Mouse (Mus musculus): Measurements from ENCODE around the gene Filip1l. TPM values are rescaled to one million over a fixed set of nuclear protein-coding genes. Genes with fewer than 3 reads are reported as not detected.

Gene Filip1l
- polyA plus RNA-seq, 1 experiment from 2014 or later, result 35.3 TPM

DNA sequence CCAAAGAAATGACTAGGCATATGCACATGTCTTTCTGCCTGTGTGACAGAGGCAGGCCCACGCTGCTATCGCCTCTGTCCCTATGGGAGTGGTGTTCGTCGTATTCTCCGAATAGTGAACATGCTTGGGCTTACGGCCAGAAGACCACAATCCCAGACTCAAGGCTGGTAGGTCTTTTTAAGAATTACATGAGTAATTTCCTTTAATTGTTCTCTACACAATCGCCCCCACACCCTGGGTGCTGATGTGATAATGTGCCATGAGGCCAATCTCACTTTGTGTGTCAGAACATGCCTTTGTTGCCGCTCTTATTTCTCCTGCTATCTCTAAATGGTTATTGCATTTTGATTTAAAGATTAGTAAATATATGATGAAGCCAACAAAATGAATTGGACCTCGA, 132.4 kb downstream of the Filip1l start:
- no peak for ATAC-seq (ENCODE audit: low FRiP score, low TSS enrichment)
- no peak overlapping the region for H3K9ac ChIP-seq (ENCODE audit: low read length)
- H3K36me3 ChIP-seq (ENCODE audit: control insufficient read depth, insufficient read depth, low read length), result no peaks in the 10 kb centered on the region
- H3K4me3 ChIP-seq (ENCODE audit: low read depth, low read length), result no peak overlapping the region
- H3K27me3 ChIP-seq (ENCODE audit: control insufficient read depth, insufficient read depth, low read length), result no peaks in the 10 kb centered on the region
- no peak overlapping the region for H3K4me2 ChIP-seq (replicated peaks; ENCODE audit: low read depth)
- 48% methylated on average over 9 of the region's 9 CpGs for WGBS
- H3K4me1 ChIP-seq (replicated peaks; ENCODE audit: control insufficient read depth, insufficient read depth), result no peaks in the 10 kb centered on the region; the same call in none of the 2 replicates
- H3K9me3 ChIP-seq (ENCODE audit: control insufficient read depth, low read length), result no peaks in the 10 kb centered on the region
- TF ChIP-seq EP300 (optimal IDR thresholded peaks at IDR 0.05), result no peak
- TF ChIP-seq CTCF (IDR thresholded peaks at IDR 0.05; ENCODE audit: low read depth), result no peak
- H3K27ac ChIP-seq (replicated peaks), result no peak overlapping the region
- no peak for DNase-seq (ENCODE audit: low spot score)

DNA sequence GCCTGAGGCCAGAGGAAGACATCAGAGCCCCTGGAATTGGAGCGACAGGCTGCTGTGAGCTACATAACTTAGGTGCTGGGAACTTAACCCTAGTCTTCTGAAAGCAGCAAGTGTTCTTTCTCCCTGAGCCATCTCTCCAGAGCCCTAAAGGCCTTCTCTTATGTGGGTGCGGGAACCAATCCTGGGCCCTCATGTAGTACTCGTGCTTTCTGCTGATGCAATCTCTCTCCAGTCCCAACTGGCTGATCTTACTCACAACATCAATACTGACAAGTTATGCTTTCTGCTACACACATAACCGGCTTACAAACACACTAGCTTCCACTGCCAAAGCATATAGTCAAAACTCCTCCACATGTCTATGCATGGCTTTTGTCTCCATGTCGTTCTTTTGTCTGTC, 133.4 kb downstream of the Filip1l start:
- H3K36me3 ChIP-seq (ENCODE audit: control insufficient read depth, insufficient read depth, low read length), result no peaks in the 10 kb centered on the region
- H3K27me3 ChIP-seq (ENCODE audit: control insufficient read depth, insufficient read depth, low read length), result no peaks in the 10 kb centered on the region
- ATAC-seq (ENCODE audit: low FRiP score, low TSS enrichment), result no peak
- H3K4me3 ChIP-seq (ENCODE audit: low read depth, low read length), result no peak overlapping the region
- H3K4me2 ChIP-seq (replicated peaks; ENCODE audit: low read depth), result no peak overlapping the region
- 85% methylated on average over 5 of the region's 5 CpGs for WGBS
- no peaks in the 10 kb centered on the region for H3K9me3 ChIP-seq (ENCODE audit: control insufficient read depth, low read length)
- 0 out of 2 replicates have a peak overlapping the region, but pooled peaks have one; percentile 9 for H3K27ac ChIP-seq (replicated peaks)
- no peak for TF ChIP-seq CTCF (IDR thresholded peaks at IDR 0.05; ENCODE audit: low read depth)
- H3K4me1 ChIP-seq (replicated peaks; ENCODE audit: control insufficient read depth, insufficient read depth), result no peaks in the 10 kb centered on the region; the same call in none of the 2 replicates
- H3K9ac ChIP-seq (ENCODE audit: low read length), result no peak overlapping the region
- no peak for DNase-seq (ENCODE audit: low spot score)

DNA sequence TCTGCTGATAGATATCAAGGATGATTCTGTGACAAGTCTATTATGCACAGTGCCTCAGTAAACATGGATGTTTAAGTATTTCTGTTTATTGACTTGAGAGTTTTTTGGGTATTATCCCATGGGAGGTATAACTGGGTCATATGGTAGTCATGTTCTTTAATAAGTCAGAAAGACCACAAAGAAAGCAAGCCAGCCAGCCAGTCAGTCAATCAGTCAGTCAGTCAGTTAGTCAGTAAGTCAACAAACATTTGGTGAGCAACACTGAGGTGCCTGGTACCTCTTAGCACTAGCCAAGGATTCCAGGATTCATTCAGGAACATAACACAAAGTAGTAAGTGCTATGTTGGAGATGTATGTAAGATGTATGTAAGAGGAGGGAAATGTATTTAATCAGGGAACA, 135.8 kb downstream of the Filip1l start:
- Histone ChIP-seq H3K9me3 (ENCODE audit: control insufficient read depth, low read length) (no peaks in the 10 kb centered on the region), H3K4me1 (replicated peaks; ENCODE audit: control insufficient read depth, insufficient read depth) (no peaks in the 10 kb centered on the region; the same call in none of the 2 replicates), H3K4me3 (ENCODE audit: low read depth, low read length) (no peak overlapping the region), H3K36me3 (ENCODE audit: control insufficient read depth, insufficient read depth, low read length) (no peaks in the 10 kb centered on the region), H3K9ac (ENCODE audit: low read length) (no peak overlapping the region), H3K27ac (replicated peaks) (no peak overlapping the region), H3K27me3 (ENCODE audit: control insufficient read depth, insufficient read depth, low read length) (no peaks in the 10 kb centered on the region), H3K4me2 (replicated peaks; ENCODE audit: low read depth) (no peak overlapping the region)
- ATAC-seq (ENCODE audit: low FRiP score, low TSS enrichment) (no peak), DNase-seq (ENCODE audit: low spot score) (no peak)
- TF ChIP-seq CTCF (IDR thresholded peaks at IDR 0.05; ENCODE audit: low read depth), result no peak
- TF ChIP-seq EP300 (optimal IDR thresholded peaks at IDR 0.05), result no peak

DNA sequence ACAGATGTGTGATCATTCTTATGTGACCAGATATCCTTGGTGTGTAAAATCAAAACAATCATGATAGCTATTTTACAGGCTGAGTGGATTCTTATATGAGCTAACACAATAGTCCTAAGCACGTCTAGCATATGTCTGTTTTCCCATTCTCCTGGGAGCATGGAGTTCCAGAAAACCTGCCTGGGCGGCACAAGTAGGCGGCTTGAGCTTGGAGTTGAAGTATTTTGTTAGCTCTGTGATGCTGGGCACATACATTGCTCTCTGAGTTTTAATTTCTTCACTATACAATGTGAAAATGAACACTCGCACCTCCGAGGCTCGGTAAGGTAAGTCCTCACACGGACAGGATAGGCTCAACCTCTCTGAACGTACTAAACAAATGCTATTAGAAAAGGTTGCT, 137.8 kb downstream of the Filip1l start:
- Histone ChIP-seq H3K4me2 (replicated peaks; ENCODE audit: low read depth) (no peak overlapping the region), H3K36me3 (ENCODE audit: control insufficient read depth, insufficient read depth, low read length) (no peaks in the 10 kb centered on the region), H3K27me3 (ENCODE audit: control insufficient read depth, insufficient read depth, low read length) (no peaks in the 10 kb centered on the region), H3K9ac (ENCODE audit: low read length) (no peak overlapping the region), H3K9me3 (ENCODE audit: control insufficient read depth, low read length) (no peaks in the 10 kb centered on the region), H3K27ac (replicated peaks) (no peak overlapping the region), H3K4me1 (replicated peaks; ENCODE audit: control insufficient read depth, insufficient read depth) (no peaks in the 10 kb centered on the region; the same call in none of the 2 replicates), H3K4me3 (ENCODE audit: low read depth, low read length) (no peak overlapping the region)
- TF ChIP-seq EP300 (optimal IDR thresholded peaks at IDR 0.05) (no peak), CTCF (IDR thresholded peaks at IDR 0.05; ENCODE audit: low read depth) (no peak)
- no peak for DNase-seq (ENCODE audit: low spot score)
- 86% methylated on average over 8 of the region's 8 CpGs for WGBS
- no peak for ATAC-seq (ENCODE audit: low FRiP score, low TSS enrichment)

DNA sequence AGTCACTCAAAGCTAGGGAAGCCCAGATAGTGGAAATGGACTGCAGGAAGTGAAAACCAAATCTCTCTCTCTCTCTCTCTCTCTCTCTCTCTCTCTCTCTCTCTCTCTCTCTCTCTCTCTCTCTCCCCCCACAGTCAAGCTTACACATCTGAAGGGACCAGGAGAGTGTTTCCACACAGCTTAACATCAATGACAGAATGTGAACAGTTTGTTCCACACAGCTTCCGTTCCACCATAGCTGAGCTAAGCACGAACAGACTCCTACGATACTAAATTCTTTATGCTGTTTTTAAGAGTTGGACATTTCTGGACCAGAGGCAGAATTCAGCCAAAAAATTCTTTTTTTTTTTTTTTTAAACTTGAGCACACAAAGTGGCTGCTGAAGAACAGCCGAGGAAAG, 139.0 kb downstream of the Filip1l start:
- Histone ChIP-seq H3K27me3 (ENCODE audit: control insufficient read depth, insufficient read depth, low read length) (no peaks in the 10 kb centered on the region), H3K27ac (replicated peaks) (no peak overlapping the region), H3K9ac (ENCODE audit: low read length) (no peak overlapping the region), H3K36me3 (ENCODE audit: control insufficient read depth, insufficient read depth, low read length) (no peaks in the 10 kb centered on the region), H3K4me1 (replicated peaks; ENCODE audit: control insufficient read depth, insufficient read depth) (no peaks in the 10 kb centered on the region; the same call in none of the 2 replicates), H3K9me3 (ENCODE audit: control insufficient read depth, low read length) (no peaks in the 10 kb centered on the region), H3K4me3 (ENCODE audit: low read depth, low read length) (no peak overlapping the region), H3K4me2 (replicated peaks; ENCODE audit: low read depth) (no peak overlapping the region)
- ATAC-seq (ENCODE audit: low FRiP score, low TSS enrichment) (no peak), DNase-seq (ENCODE audit: low spot score) (no peak)
- WGBS, result 51% methylated on average over 4 of the region's 4 CpGs
- TF ChIP-seq CTCF (IDR thresholded peaks at IDR 0.05; ENCODE audit: low read depth) (no peak), EP300 (optimal IDR thresholded peaks at IDR 0.05) (no peak)

DNA sequence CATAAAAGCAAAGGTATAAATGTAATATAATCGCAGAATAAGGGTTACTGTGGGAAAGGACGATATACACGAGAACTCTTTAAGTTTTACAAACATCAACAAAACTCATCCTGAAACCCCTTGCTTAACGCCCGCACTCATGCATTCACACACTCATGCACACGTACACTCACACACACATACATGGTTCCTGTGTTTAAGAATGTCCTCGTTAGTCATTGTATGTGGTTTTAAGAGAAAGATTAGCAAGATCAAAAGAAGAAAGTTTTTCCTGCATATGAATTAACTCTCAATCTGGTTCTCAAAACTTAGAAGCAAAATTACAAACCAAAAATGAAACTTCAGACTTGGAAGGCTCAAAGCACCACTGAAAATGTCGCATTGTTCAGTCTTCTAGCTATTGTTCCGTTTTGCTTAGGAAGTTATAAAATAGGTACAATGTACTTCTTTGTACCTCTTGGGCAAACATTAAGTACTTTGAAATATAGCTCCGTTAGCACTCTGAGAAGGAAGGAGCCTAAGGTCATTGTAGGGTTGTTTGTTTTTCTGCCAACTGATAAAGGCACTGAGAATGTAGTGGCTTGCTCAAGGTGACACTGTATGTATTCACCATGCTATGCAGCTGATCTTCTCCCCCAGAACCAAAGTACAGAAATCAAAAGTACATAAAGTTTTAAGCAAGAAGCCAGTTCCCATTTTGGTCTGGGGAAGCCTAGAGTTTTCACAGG, 142.7 kb downstream of the Filip1l start:
- Histone ChIP-seq H3K4me1 (replicated peaks; ENCODE audit: control insufficient read depth, insufficient read depth) (no peaks in the 10 kb centered on the region), H3K36me3 (ENCODE audit: control insufficient read depth, insufficient read depth, low read length) (no peaks in the 10 kb centered on the region), H3K4me2 (replicated peaks; ENCODE audit: low read depth) (no peak overlapping the region), H3K27ac (replicated peaks) (peak overlapping the region; percentile 65), H3K9me3 (ENCODE audit: control insufficient read depth, low read length) (no peaks in the 10 kb centered on the region), H3K9ac (ENCODE audit: low read length) (no peak overlapping the region), H3K4me3 (ENCODE audit: low read depth, low read length) (no peak overlapping the region), H3K27me3 (ENCODE audit: control insufficient read depth, insufficient read depth, low read length) (no peaks in the 10 kb centered on the region)
- ATAC-seq (ENCODE audit: low FRiP score, low TSS enrichment), result peak; percentile 90
- no peak for DNase-seq (ENCODE audit: low spot score)
- TF ChIP-seq EP300 (optimal IDR thresholded peaks at IDR 0.05) (no peak), CTCF (IDR thresholded peaks at IDR 0.05; ENCODE audit: low read depth) (no peak)
- 59% methylated on average over 10 of the region's 10 CpGs for WGBS
